ENCODE assay signal across 9 mouse cellular contexts in genomic region chr4:116149812-116150155, GRCm38 (mm10). TPM values are rescaled to one million over a fixed set of nuclear protein-coding genes. Genes with fewer than 3 reads are reported as not detected.
DNase-seq lines count a peak whose midpoint lies in the region; ATAC-seq and TF ChIP-seq lines count a peak whose summit lies in the region.
"Had no signal": no experiment of that assay in that cellular context is flagged by ENCODE, and none has a peak within 500 bp of the region (broad histone marks: within the 10 kb centered on the region; RNA-seq: fewer than 3 reads in every experiment).

No protein-coding gene starts in this region.

- H3K27me3 ChIP-seq in embryonic facial prominence, embryonic 11.5 days (ENCODE audit: control insufficient read depth, insufficient read depth, low read length), result no peaks in the 10 kb centered on the region
- no peaks in the 10 kb centered on the region for H3K27me3 ChIP-seq in hindbrain, postnatal 0 days (ENCODE audit: insufficient read depth, low read length)
- no peaks in the 10 kb centered on the region for H3K27me3 ChIP-seq in midbrain, postnatal 0 days (ENCODE audit: insufficient read depth, low read length)

- 22% methylated on average over 6 of the region's 6 CpGs for WGBS in embryonic facial prominence, embryonic 11.5 days
- WGBS in hindbrain, postnatal 0 days, result 19% methylated on average over 6 of the region's 6 CpGs
- 16% methylated on average over 6 of the region's 6 CpGs for WGBS in midbrain, postnatal 0 days

- no peak for TF ChIP-seq CTCF in left cerebral cortex, adult 2 months (IDR thresholded peaks at IDR 0.05)
- no peak for TF ChIP-seq CTCF in hindbrain, postnatal 0 days (IDR thresholded peaks at IDR 0.05; ENCODE audit: low read depth)
- no peak for TF ChIP-seq CTCF in midbrain, postnatal 0 days (IDR thresholded peaks at IDR 0.05)

- H3K4me3 ChIP-seq in left cerebral cortex, adult 2 months, result peak overlapping the region; percentile 65
- H3K4me3 ChIP-seq in embryonic facial prominence, embryonic 11.5 days (ENCODE audit: low read depth, low read length), result peak overlapping the region; percentile 68
- peak overlapping the region; percentile 73 for H3K4me3 ChIP-seq in hindbrain, postnatal 0 days (ENCODE audit: low read length)
- peak overlapping the region; percentile 73 for H3K4me3 ChIP-seq in midbrain, postnatal 0 days (ENCODE audit: low read depth, low read length)

- H3K9ac ChIP-seq in embryonic facial prominence, embryonic 11.5 days (replicated peaks; ENCODE audit: low read length), result peak overlapping the region; percentile 97
- H3K9ac ChIP-seq in hindbrain, postnatal 0 days (replicated peaks; ENCODE audit: low read length), result peak overlapping the region; percentile 86
- H3K9ac ChIP-seq in midbrain, postnatal 0 days (replicated peaks; ENCODE audit: low read length, poor library complexity, severe bottlenecking), result peak overlapping the region; percentile 82

- peak overlapping the region; percentile 95 for H3K27ac ChIP-seq in left cerebral cortex, adult 2 months
- no peak overlapping the region; the same call in 1 of the 2 replicates for H3K27ac ChIP-seq in embryonic facial prominence, embryonic 11.5 days (replicated peaks; ENCODE audit: low read depth, low read length)
- peak overlapping the region; percentile 90 for H3K27ac ChIP-seq in hindbrain, postnatal 0 days
- peak overlapping the region; percentile 79 for H3K27ac ChIP-seq in midbrain, postnatal 0 days (ENCODE audit: low read depth, low read length)

- H3K4me1 ChIP-seq in embryonic facial prominence, embryonic 11.5 days (ENCODE audit: control insufficient read depth, insufficient read depth, low read length), result peaks cover 2% of the 10 kb centered on the region; the same call in 1 of the 2 replicates
- peaks cover 5% of the 10 kb centered on the region for H3K4me1 ChIP-seq in hindbrain, postnatal 0 days (ENCODE audit: insufficient read depth, low read length)
- H3K4me1 ChIP-seq in midbrain, postnatal 0 days (ENCODE audit: insufficient read depth, low read length), result peaks cover 4% of the 10 kb centered on the region; the same call in 1 of the 2 replicates

- no peak for ATAC-seq in embryonic facial prominence, embryonic 11.5 days (replicated peaks; ENCODE audit: insufficient number of reproducible peaks, low FRiP score, low TSS enrichment, low read depth)
- peak; percentile 8; the same call in 1 of the 2 replicates for ATAC-seq in hindbrain, postnatal 0 days
- ATAC-seq in midbrain, postnatal 0 days (ENCODE audit: low FRiP score), result peak; percentile 18

- peak overlapping the region; percentile 72 for H3K4me2 ChIP-seq in embryonic facial prominence, embryonic 11.5 days (ENCODE audit: low read depth, low read length)
- peak overlapping the region; percentile 62 for H3K4me2 ChIP-seq in hindbrain, postnatal 0 days (ENCODE audit: low read depth, low read length)
- H3K4me2 ChIP-seq in midbrain, postnatal 0 days (ENCODE audit: low read depth, low read length, poor library complexity, severe bottlenecking), result peak overlapping the region; percentile 53

- intact Hi-C loops in left cerebral cortex, adult 2 months (cut with DNase I), result loop anchor here (5.0 to 10.0 kb wide), 2 partner anchors 408 to 845 kb away; partner anchors contain the start of genes Gpbp1l1, Hectd3, Tmem69 and Urod

- H3K36me3 ChIP-seq in embryonic facial prominence, embryonic 11.5 days (replicated peaks; ENCODE audit: control insufficient read depth, insufficient read depth, low read depth, low read length), result peaks cover 4% of the 10 kb centered on the region
- peaks cover 23% of the 10 kb centered on the region for H3K36me3 ChIP-seq in hindbrain, postnatal 0 days (ENCODE audit: insufficient read depth, low read length)
- peaks cover 29% of the 10 kb centered on the region for H3K36me3 ChIP-seq in midbrain, postnatal 0 days (ENCODE audit: insufficient read depth, low read length)

- DNase-seq in left cerebral cortex, adult 2 months (ENCODE audit: extremely low spot score in 1 of 2, low spot score in 2 of 2), result no peak
- no peak for DNase-seq in left cerebral cortex, adult 11 months (ENCODE audit: low spot score)
- no peak for DNase-seq in embryonic facial prominence, embryonic 11.5 days (ENCODE audit: low spot score)
- DNase-seq in hindbrain, postnatal 0 days (ENCODE audit: low spot score), result no peak
- DNase-seq in midbrain, postnatal 0 days (ENCODE audit: low spot score), result no peak
- no peak for DNase-seq in cerebellum, adult 9-10 months
- no peak for DNase-seq in MN1 (ENCODE audit: low spot score)
- DNase-seq in ovary, postnatal 10 days (ENCODE audit: low spot score), result no peak

- H3K9me3 ChIP-seq in embryonic facial prominence, embryonic 11.5 days (replicated peaks; ENCODE audit: control insufficient read depth, low read length), result no peaks in the 10 kb centered on the region
- H3K9me3 ChIP-seq in hindbrain, postnatal 0 days (ENCODE audit: low read length), result no peaks in the 10 kb centered on the region
- H3K9me3 ChIP-seq in midbrain, postnatal 0 days (ENCODE audit: low read length), result no peaks in the 10 kb centered on the region

RNA-seq across cellular contexts. Expression of gene Lurap1, which starts 1.4 kb away (rescaled TPM):
- 10 to 100 TPM; 28.4 to 31.2 TPM for total RNA-seq in left cerebral cortex, adult 2 months (2021)
- 1.6 and 2.1 TPM in 2 replicates for polyA plus RNA-seq in embryonic facial prominence, embryonic 11.5 days (2014; fragmentation: Nextera tagmentation; extraction: Ambion mirVana)
- total RNA-seq in hindbrain, postnatal 0 days (2014; rRNA removed), result 6.2 and 7.9 TPM in 2 replicates
- polyA plus RNA-seq in hindbrain, postnatal 0 days (2015; fragmentation: Nextera tagmentation; extraction: Ambion mirVana), result 4.0 TPM in 2 replicates
- total RNA-seq in midbrain, postnatal 0 days (2014; rRNA removed), result 5.2 and 5.6 TPM in 2 replicates
- 2.4 and 2.6 TPM in 2 replicates for polyA plus RNA-seq in midbrain, postnatal 0 days (2015; fragmentation: Nextera tagmentation; extraction: Ambion mirVana)

RNA-seq across cellular contexts. Expression of gene Tspan1, which starts 17.6 kb away (rescaled TPM):
- not detected for total RNA-seq in left cerebral cortex, adult 2 months (2021)
- polyA plus RNA-seq in embryonic facial prominence, embryonic 11.5 days (2014; fragmentation: Nextera tagmentation; extraction: Ambion mirVana), result 0.24 TPM in 1 of 2 replicates, not detected in the other
- total RNA-seq in hindbrain, postnatal 0 days (2014; rRNA removed), result 0.16 and 0.40 TPM in 2 replicates
- 0.21 and 0.34 TPM in 2 replicates for polyA plus RNA-seq in hindbrain, postnatal 0 days (2015; fragmentation: Nextera tagmentation; extraction: Ambion mirVana)
- 0.57 and 0.77 TPM in 2 replicates for total RNA-seq in midbrain, postnatal 0 days (2014; rRNA removed)
- polyA plus RNA-seq in midbrain, postnatal 0 days (2015; fragmentation: Nextera tagmentation; extraction: Ambion mirVana), result 0.26 and 0.31 TPM in 2 replicates

RNA-seq across cellular contexts. Expression of gene 1700042G07Rik, which starts 23.4 kb away (rescaled TPM):
- not detected for total RNA-seq in left cerebral cortex, adult 2 months (2021)
- polyA plus RNA-seq in embryonic facial prominence, embryonic 11.5 days (2014; fragmentation: Nextera tagmentation; extraction: Ambion mirVana), result not detected in 2 replicates
- not detected in 2 replicates for total RNA-seq in hindbrain, postnatal 0 days (2014; rRNA removed)
- not detected in 2 replicates for polyA plus RNA-seq in hindbrain, postnatal 0 days (2015; fragmentation: Nextera tagmentation; extraction: Ambion mirVana)
- total RNA-seq in midbrain, postnatal 0 days (2014; rRNA removed), result not detected in 2 replicates
- not detected in 2 replicates for polyA plus RNA-seq in midbrain, postnatal 0 days (2015; fragmentation: Nextera tagmentation; extraction: Ambion mirVana)
- total RNA-seq: left cerebral cortex, postnatal 25 days had no signal

RNA-seq across cellular contexts. Expression of gene Gm49337, which starts 23.4 kb away (rescaled TPM):
- total RNA-seq in left cerebral cortex, adult 2 months (2021), result 1 to 10 TPM; 1.4 to 2.9 TPM
- not detected in 2 replicates for polyA plus RNA-seq in embryonic facial prominence, embryonic 11.5 days (2014; fragmentation: Nextera tagmentation; extraction: Ambion mirVana)
- not detected in 2 replicates for total RNA-seq in hindbrain, postnatal 0 days (2014; rRNA removed)
- polyA plus RNA-seq in hindbrain, postnatal 0 days (2015; fragmentation: Nextera tagmentation; extraction: Ambion mirVana), result not detected in 2 replicates
- total RNA-seq in midbrain, postnatal 0 days (2014; rRNA removed), result not detected in 2 replicates
- polyA plus RNA-seq in midbrain, postnatal 0 days (2015; fragmentation: Nextera tagmentation; extraction: Ambion mirVana), result not detected in 2 replicates
- total RNA-seq: left cerebral cortex, postnatal 25 days had no signal

RNA-seq across cellular contexts. Expression of gene Pomgnt1, which starts 26.1 kb away (rescaled TPM):
- 10 to 100 TPM; 80.2 to 85.6 TPM for total RNA-seq in left cerebral cortex, adult 2 months (2021)
- 52.7 and 56.8 TPM in 2 replicates for polyA plus RNA-seq in embryonic facial prominence, embryonic 11.5 days (2014; fragmentation: Nextera tagmentation; extraction: Ambion mirVana)
- 85.9 and 88.7 TPM in 2 replicates for total RNA-seq in hindbrain, postnatal 0 days (2014; rRNA removed)
- 59.4 and 63.3 TPM in 2 replicates for polyA plus RNA-seq in hindbrain, postnatal 0 days (2015; fragmentation: Nextera tagmentation; extraction: Ambion mirVana)
- total RNA-seq in midbrain, postnatal 0 days (2014; rRNA removed), result 78.5 and 80.9 TPM in 2 replicates
- polyA plus RNA-seq in midbrain, postnatal 0 days (2015; fragmentation: Nextera tagmentation; extraction: Ambion mirVana), result 58.1 and 61.9 TPM in 2 replicates
